Mouse (Mus musculus) cerebellum, adult 2 months (tissue): Measurements from ENCODE around the gene Rnase10.

Experiments
- CTCF ChIP-seq: fragments of 200-500 bp; IDR thresholded peaks from 2 replicates; pipeline ENCODE4 v1.5.1; 2011; ENCODE audit warnings: low read depth, mild to moderate bottlenecking, control low read depth, low read length, moderate library complexity, borderline replicate concordance; ENCODE audit not compliant: insufficient read depth
- POLR2A ChIP-seq: fragments of 200-500 bp; IDR thresholded peaks from 2 replicates; pipeline ENCODE4 v1.6.1; 2011; ENCODE audit warnings: low read length, control low read depth, borderline replicate concordance; ENCODE audit not compliant: insufficient read depth

DNA sequence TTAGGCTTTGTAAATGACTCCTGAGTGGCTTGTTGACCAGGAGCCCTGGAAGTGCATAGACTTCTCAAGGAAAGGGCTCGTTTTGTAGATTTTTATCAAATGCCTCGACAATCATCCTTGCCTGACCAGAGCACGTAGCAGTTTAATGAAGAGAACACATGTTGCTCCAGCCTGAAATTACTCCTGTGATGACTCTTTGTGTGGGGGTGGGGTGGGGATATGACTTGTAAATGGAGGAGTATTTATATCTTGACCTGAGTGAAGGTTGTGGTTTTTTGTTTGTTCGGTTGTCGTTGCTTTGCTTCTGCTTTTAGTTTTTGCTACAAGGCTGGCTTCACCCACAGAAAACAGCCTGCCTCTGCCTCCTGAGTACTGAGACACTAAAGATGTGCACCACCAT is 25.7 kb upstream of the Rnase10 start:
- no peak for TF ChIP-seq CTCF
- no peak for TF ChIP-seq POLR2A
